Mouse (Mus musculus): ENCODE data around the gene Rbpj.

Rbpj gene

DNA sequence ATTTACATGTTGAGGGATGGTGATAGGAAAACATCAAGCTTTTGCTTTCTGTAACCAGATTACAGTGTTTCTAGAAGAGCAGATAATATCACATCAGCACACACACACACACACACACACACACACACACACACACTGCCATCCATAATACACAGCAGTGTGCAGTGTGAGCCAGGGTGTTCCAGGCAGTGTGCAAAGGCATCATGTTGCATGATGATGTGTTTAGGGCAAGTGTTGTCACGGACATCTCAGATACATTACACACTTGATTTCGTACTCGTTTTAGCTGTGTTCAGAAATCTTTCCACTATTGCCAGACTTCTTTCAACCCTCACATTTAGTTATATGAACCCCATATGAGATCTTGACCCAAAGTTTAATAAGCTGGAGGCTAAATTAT lies 33.6 kb downstream of the Rbpj start:
- in situ Hi-C loops (cut with MboI; ENCODE audit: low pct_unique_long_range_greater_than_20kb in 1 of 2, low sequenced_read_pairs in 2 of 2, unreplicated experiment in 1 of 2): no loop called here

- in situ Hi-C loops (cut with MboI; ENCODE audit: low pct_unique_long_range_greater_than_20kb in 1 of 2, low sequenced_read_pairs in 2 of 2, unreplicated experiment in 1 of 2): no loop called here
These were observed 34.7 kb downstream of the Rbpj start for GRCm38 (mm10) chr5:53500509-53501145.

DNA sequence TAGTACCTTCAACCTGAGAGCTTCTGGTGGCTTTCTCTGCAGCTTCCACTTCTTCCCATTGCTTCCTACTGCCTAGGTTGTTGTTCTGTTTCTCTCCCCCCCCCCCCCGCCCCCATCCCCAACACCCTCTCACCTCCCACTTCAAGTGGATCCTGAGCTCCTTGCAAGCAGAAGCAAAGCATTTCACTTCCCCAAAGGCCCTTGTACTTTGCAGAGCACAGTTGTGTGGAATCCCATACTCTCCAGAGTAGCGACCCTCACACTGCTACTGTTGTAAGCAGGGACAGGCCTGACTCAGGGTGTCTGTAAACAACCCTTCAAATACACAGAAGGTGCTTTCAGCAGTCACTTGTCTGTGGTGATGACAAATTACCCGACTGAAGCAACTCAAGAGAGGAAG lies 37.3 kb downstream of the Rbpj start:
- in situ Hi-C loops (cut with MboI; ENCODE audit: low pct_unique_long_range_greater_than_20kb in 1 of 2, low sequenced_read_pairs in 2 of 2, unreplicated experiment in 1 of 2): no loop called here

- in situ Hi-C loops (cut with MboI; ENCODE audit: low pct_unique_long_range_greater_than_20kb in 1 of 2, low sequenced_read_pairs in 2 of 2, unreplicated experiment in 1 of 2): loop anchor here in 1 of 2 experiments (5.0 kb wide), 1 partner anchor 37 kb away; no protein-coding TSS in a partner anchor
These were observed 39.8 kb downstream of the Rbpj start for GRCm38 (mm10) chr5:53505751-53506150.

DNA sequence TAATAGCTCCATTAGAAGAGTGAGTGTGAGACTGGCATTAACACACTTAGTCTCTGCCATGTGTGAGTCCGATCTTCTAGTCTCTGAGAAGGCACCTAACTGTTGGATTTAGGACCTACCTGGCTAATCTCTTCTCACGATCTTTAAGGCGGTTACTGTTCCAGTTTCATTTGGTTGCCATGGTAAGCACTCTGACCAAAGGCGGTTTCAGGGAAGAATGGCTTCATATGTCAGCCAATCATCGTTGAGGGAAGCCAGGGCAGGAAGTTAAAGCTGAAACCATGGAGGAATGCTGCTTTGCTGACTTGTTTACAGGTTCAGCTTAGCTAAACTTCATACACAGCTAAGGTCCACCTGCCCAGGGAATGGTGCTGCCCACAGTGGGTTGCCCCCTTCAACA lies 41.4 kb downstream of the Rbpj start:
- in situ Hi-C loops (cut with MboI; ENCODE audit: low pct_unique_long_range_greater_than_20kb in 1 of 2, low sequenced_read_pairs in 2 of 2, unreplicated experiment in 1 of 2): loop anchor here in 1 of 2 experiments (5.0 kb wide), 1 partner anchor 35 kb away; no protein-coding TSS in a partner anchor

GRCm38 (mm10) chr5:53509465-53509864 lies 43.5 kb downstream of the Rbpj start:
- in situ Hi-C loops (cut with MboI; ENCODE audit: low pct_unique_long_range_greater_than_20kb in 1 of 2, low sequenced_read_pairs in 2 of 2, unreplicated experiment in 1 of 2): loop anchor here in 1 of 2 experiments (5.0 kb wide), 1 partner anchor 33 kb away; no protein-coding TSS in a partner anchor

DNA sequence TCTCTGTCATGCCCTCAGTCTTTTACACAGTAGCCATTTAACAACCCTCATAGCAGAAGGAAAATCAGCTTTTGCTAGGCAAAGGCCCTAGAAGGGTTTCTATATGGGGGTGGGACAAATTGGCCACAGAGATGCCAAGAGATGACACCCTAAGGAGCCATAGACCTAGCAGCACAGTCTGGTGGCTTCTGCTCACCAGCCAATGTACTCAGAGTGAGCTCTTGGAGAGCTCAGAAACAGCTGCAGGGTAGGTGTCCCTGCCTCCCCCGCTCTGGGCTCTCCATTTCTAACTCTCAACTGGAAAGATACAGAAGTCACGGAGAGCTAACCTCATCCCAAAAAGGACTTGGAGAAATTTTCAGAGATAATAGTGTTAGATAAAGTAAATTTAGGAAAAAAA lies 44.0 kb downstream of the Rbpj start:
- in situ Hi-C loops (cut with MboI; ENCODE audit: low pct_unique_long_range_greater_than_20kb in 1 of 2, low sequenced_read_pairs in 2 of 2, unreplicated experiment in 1 of 2): loop anchor here in 1 of 2 experiments (5.0 kb wide), 1 partner anchor 32 kb away; no protein-coding TSS in a partner anchor

DNA sequence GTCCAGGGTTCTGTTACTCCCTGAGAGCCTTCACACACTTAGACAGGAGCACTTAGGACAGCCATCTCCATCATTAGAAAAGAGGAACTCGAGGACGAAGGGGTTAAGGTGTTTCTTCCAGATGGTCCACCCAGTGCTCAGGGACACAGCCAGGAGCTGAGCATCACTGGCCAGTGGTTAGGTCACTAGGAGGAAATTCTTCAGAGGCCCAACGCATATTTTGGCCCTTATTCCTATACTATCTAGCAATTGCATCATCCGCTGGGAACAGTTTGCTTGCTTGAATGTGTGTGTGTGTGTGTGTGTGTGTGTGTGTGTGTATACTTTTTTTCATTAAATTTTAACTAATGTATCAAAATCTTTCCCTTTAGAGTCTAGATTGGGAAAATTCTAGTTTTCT lies 45.5 kb downstream of the Rbpj start:
- in situ Hi-C loops (cut with MboI; ENCODE audit: low pct_unique_long_range_greater_than_20kb in 1 of 2, low sequenced_read_pairs in 2 of 2, unreplicated experiment in 1 of 2): no loop called here

DNA sequence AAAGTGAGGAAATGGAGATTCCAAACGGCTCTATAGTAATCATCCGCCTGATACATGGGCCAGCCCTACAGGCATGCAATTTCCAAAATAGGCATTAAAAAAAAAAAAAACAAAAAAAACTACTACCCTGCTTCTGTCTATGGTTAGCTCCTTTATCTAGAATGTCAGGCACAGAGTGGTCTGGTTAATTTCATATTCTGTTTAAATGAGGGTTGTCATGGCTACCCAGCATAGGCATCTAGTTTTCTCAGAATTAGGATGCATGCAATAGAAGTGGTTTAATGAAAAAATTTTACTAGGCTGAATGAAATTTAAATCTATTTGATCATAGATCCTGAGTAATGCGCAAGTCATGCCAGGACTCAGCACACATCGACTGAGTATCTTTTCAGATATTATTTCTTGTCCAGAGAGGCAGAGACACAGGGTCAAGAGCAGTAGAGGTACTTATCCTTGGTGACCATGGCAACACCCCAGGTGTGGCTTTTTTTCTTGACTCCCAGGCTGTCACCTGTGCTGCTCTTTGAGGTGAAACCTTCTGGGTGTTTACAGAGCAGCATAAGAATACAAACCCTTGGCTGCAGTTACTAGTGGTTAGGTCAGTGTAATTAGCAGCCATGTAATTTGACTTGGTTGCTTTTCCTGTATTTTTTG lies 49.1 kb downstream of the Rbpj start:
- in situ Hi-C loops (cut with MboI; ENCODE audit: low pct_unique_long_range_greater_than_20kb in 1 of 2, low sequenced_read_pairs in 2 of 2, unreplicated experiment in 1 of 2): no loop called here

GRCm38 (mm10) chr5:53516482-53516881 lies 50.5 kb downstream of the Rbpj start:
- in situ Hi-C loops (cut with MboI; ENCODE audit: low pct_unique_long_range_greater_than_20kb in 1 of 2, low sequenced_read_pairs in 2 of 2, unreplicated experiment in 1 of 2): no loop called here

DNA sequence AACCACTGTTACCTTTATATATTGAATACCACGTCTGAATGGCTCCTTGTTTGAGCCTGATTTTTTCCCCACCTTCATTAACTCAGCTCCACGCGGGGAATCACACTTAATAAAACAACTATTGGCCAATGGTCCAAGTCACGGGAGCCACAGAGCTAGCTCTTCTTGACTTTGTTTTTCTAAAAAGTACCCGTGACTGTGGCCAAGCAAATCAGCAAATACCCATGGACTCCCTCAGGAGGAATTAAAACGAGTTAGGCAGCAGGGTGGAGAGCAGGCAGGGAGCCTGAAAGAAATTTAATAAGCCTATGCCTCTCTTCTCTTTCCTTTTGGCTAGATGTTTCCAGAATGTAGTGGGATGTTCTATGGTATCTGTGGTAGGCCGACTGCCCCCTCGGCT lies 51.9 kb downstream of the Rbpj start:
- in situ Hi-C loops (cut with MboI; ENCODE audit: low pct_unique_long_range_greater_than_20kb in 1 of 2, low sequenced_read_pairs in 2 of 2, unreplicated experiment in 1 of 2): no loop called here

DNA sequence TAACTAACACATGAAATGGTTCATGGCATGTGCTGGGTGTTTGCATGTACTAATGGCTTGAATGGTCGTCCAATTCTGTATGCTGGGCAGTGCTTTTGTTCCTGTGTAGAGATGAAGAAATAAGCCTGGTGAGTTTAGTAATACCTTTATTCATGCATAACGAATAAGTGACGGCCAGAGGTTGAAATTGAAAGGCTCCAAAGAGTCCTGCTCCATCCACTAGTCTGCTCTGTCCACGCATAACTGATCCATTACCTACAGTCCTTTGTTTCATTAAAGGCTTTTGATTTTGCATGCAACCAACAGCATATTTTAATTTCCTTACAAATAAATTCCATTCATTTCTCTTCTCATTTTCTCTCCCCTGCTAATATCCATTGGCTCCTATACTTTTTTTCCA lies 53.2 kb downstream of the Rbpj start:
- in situ Hi-C loops (cut with MboI; ENCODE audit: low pct_unique_long_range_greater_than_20kb in 1 of 2, low sequenced_read_pairs in 2 of 2, unreplicated experiment in 1 of 2): no loop called here

GRCm38 (mm10) chr5:53519998-53520577 lies 54.1 kb downstream of the Rbpj start:
- in situ Hi-C loops (cut with MboI; ENCODE audit: low pct_unique_long_range_greater_than_20kb in 1 of 2, low sequenced_read_pairs in 2 of 2, unreplicated experiment in 1 of 2): no loop called here

DNA sequence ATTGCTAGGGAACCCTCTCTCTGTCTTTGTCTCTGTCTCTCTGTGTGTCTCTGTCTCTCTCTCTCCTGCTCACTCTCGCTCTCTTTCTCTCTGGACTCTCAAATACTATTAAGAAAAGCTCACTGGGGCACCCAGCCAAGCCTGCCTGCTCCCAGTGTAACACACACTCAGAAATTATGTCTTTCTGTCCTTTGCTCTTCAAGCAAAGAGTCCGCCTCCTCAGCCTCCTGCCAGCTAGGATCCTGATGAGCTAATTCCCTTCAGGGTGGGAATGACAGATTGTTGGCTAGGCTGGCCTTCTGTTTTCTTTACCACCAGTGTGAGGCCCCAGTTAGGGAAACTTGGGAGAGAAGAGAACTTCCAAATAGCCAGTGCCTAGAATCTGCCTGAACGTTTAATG lies 57.1 kb downstream of the Rbpj start:
- in situ Hi-C loops (cut with MboI; ENCODE audit: low pct_unique_long_range_greater_than_20kb in 1 of 2, low sequenced_read_pairs in 2 of 2, unreplicated experiment in 1 of 2): no loop called here

DNA sequence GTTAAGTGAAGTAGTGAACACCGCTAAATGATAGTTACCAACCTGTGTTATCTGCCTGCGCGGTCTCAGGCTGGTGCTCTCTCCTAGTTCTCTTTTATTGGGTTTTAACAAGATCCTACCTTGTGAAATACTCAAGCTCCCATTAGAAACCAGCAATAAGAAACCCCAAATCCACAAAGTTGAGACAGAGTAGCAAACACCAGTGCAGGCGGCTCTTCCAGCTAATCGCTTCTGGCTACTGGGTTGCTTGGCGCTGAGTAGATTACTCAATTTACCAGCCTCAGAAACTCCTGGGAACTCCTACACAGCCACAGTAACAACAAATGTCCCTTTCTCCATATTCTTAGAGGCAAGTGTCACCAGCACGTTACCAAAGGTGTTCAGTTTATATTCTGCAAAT lies 58.2 kb downstream of the Rbpj start:
- in situ Hi-C loops (cut with MboI; ENCODE audit: low pct_unique_long_range_greater_than_20kb in 1 of 2, low sequenced_read_pairs in 2 of 2, unreplicated experiment in 1 of 2): no loop called here

DNA sequence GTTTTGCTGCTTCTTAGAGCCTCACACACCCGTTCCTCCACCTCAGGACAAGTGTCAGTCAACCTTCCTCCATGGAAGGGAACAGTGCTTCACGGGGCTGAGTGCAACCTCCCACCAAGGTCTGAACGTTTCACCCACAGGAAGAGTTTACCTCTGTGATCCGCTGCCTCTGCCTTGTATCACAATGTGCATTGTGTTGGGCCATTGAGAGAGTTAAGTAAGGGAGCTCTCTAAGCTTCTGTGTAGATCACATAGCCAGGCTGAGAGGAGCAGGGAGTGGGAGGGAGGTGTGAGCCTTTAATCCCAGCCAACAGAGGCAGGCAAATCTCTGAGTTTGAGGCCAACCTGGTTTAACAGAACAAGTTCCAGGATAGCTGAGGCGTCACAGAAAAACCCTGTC lies 58.9 kb downstream of the Rbpj start:
- in situ Hi-C loops (cut with MboI; ENCODE audit: low pct_unique_long_range_greater_than_20kb in 1 of 2, low sequenced_read_pairs in 2 of 2, unreplicated experiment in 1 of 2): no loop called here

DNA sequence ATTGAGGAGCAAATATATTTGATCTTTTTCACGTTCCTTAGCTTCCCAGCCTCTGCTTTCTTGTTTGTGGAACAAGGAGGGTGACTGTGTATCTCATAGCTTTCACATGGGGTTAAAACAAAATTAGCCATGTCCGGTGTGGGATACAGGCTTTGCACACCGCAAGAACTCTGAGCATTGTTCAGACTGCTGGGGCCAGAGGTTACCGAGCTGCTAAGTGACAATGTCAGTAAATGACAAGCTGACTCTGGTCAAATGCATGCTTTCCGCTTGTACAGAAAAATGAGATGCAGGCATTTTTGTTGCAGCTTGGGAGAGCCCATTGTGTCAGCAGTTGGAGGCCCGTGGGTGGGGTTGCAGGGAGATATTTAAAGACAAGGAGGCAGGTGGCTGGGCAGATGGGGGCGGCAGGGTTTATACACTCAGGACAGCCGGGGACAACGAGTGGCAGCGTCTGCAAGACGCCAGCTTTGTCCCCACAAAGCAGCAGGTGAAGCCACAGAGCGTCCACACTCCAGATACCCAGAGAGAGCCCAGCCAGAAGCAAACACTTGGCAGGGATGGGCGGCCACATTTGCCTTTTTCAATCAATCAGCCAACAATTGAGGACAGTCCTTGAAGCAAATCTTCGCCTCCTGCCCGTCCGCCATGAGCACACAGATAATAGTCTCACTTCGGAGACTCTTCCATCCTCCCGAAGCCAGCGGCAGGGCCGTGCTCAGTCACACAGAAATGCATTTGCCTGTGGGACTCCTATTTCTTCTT lies 59.5 kb downstream of the Rbpj start:
- in situ Hi-C loops (cut with MboI; ENCODE audit: low pct_unique_long_range_greater_than_20kb in 1 of 2, low sequenced_read_pairs in 2 of 2, unreplicated experiment in 1 of 2): no loop called here

DNA sequence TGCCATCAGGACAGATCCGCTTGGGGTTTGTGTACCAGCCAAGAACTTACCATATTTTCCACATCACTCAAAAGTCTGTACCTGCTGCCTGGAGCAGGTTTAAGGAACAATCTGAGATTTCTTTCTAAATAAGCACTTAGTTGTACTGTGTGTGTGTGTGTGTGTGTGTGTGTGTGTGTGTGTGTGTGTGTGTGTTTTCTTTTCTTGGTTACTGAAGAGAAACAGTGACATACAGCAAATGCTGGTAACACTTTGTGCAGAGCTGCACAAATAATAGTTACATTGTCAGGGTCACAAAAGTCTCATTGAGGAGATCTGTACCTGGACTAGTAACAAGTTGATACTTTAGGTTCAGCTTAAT lies 60.1 kb downstream of the Rbpj start:
- in situ Hi-C loops (cut with MboI; ENCODE audit: low pct_unique_long_range_greater_than_20kb in 1 of 2, low sequenced_read_pairs in 2 of 2, unreplicated experiment in 1 of 2): no loop called here

DNA sequence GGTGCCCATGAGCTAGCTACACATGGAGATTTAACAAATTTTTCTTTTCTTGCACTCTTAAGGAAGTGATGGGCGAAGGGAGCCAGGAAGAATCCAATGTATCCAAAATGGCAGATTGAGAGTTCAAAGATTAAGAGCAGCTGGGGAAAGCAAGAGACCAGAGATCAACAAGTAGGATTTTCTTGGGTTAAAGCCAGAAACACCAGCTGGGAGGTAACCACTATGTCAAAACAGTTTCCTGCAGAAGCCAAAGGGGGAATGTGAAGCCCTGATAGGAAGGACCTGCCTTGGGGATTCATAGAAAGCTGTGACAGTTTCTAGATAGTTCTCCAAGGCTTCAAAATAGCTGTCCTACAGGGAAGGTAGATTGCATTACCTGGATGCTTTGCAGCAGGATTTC lies 63.9 kb downstream of the Rbpj start:
- in situ Hi-C loops (cut with MboI; ENCODE audit: low pct_unique_long_range_greater_than_20kb in 1 of 2, low sequenced_read_pairs in 2 of 2, unreplicated experiment in 1 of 2): no loop called here

Measured in mouse embryonic stem cell (cell line).